Mouse (Mus musculus): ENCODE data around the gene Syne2.

Syne2 gene

DNA sequence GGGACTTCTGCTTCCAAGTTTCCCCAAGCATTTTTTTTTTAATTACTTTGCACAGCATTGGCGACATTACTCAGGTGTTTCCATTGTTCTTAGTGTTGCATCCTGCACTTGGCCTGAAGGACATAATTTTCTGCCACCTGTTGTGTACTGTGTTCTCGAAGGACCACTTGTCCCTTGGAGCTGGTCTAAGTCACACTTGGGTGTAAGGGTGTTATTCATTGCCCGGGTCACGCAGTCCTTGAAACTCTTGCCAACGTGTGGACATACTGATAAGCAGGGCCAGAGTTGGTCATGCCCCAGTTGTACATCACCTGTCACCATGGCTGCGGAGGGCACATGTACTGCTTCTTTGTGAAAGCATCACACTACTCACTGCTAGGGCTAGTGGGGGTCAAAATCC lies 228.6 kb downstream of the Syne2 start:
- no peak for DNase-seq (ENCODE audit: low spot score in 2 of 2)

DNA sequence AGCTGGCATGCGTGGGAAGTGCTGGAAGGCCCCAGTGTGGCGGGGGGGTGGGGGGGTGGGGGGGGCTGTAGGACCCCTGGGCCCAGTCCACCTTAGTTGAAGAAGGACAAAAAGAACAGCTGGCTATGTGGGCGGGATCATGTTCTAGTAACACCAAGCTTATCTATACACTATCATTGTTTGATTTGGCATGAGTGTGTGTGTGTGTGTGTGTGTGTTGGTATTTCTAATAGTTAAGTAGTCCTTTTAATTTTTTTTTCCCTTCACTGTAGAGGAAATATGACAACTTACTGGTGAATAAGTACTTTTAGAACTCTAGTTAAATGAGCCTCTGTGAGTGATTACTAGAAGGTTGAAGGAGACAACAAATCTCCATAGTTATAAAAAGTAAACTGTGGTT lies 230.0 kb downstream of the Syne2 start:
- no peak for DNase-seq (ENCODE audit: low spot score in 2 of 2)

DNA sequence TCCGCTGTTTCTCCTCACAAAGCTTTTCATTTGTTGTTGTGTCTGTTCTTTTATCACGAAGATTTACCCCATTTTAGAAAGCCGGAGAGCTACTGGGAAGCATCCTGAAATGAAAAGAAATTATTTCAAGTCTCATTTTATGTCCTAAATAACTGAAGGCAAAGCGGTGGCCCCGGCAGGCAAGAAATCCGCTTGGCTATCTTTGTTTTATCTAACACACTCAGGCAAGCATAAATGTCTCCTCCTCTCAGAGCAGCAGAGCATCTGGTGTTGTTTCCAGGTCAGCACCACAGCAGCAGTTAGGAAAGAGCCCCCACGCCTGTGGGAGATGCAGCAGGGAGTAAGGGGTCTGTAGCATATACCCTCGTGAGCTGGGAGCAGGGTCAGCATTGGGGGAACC lies 230.7 kb downstream of the Syne2 start:
- DNase-seq (ENCODE audit: low spot score in 2 of 2), result no peak

DNA sequence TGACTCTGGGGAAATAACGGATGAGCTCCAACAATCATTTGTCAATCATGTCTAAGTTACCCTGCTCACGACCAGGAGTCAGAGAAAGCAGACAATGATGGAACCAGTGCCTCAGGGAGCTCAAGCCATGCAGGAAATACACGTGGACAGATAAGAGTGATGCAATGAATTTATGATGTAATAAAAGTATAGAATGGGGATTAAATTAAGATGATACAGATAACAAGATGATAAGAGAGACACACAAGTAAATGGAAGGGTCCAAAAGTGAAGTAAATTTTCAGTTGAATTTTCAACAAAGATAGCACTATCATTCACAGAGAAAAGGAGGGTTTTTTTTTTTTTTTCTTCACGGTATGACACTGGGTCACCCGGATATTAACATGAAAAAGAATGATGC lies 231.4 kb downstream of the Syne2 start:
- DNase-seq (ENCODE audit: low spot score in 2 of 2), result no peak

DNA sequence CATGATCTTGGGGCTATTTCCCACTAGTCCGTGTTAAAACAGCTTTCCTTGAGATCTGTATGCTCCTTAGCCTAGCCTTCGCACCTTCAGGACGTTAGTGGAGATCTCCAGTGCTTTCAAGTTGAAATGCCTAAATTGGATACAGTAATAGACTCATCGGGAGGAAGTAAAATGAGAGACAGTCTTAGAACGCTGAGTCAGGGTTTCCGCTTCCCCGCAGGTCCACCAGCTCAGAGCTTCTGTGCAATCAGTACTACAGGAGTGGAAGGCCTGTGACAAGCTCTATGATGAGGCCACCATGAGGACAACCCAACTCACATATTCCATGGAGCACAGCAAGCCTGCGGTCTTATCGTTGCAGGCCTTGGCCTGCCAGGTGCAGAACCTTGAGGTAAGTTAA lies 233.9 kb downstream of the Syne2 start:
- no peak for DNase-seq (ENCODE audit: low spot score in 2 of 2)

DNA sequence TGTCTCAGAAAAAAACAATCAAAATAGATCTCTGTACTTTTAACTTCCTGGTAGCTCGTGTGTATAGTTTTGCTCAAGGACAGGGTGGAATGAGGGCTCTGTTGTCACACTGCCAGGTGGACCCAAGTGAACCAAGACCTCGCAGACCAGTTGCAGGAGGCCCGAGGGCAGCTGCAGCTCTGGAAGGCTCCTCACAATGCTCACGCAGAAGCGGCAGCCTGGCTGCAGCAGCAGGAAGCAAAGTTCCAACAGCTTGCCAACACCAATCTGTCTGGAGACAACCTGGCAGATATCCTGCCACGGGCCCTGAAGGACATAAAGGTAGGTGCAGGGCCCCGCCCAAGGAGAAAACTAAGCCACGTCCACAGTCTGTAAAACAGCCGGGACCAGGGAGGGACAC lies 236.7 kb downstream of the Syne2 start:
- no peak for DNase-seq (ENCODE audit: low spot score in 2 of 2)

DNA sequence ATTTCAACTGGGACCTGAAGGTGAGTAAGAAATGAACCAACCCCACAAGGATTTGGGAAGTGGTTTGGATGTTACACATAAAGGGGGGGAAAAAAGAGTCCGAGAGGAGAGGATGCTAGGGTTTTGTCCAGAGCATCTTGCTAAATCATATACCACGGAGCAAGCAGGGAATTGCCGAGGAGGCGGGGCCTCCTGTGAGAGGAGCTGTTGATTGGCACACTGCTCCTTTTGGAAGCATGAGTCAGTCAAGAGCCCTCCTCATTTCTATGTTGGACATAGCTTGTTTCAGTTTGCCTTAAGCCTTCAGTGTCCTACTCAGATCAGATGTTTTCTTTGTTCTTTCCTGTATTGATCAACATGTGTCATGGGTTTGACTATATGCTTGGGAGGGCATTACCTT lies 245.1 kb downstream of the Syne2 start:
- no peak for DNase-seq (ENCODE audit: low spot score in 2 of 2)

DNA sequence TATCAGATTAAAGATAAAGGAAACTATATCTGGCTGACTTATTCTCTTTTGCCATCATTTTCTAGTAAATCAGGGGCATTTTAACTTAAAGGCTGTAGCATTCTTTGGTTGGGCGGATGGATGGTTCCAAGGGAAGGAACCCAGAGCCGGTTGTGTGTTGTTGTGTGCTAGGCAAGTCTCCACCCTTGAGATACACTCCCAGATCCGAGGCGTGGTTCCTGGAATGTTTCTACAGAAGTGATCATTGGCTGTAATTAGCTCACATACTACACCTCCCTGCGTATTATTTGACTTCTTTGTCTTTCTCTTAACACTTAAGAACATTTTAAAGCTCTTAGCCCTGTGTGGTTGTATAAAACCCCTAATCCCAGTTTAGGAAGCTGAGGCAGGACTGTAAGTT lies 252.5 kb downstream of the Syne2 start:
- no peak for DNase-seq (ENCODE audit: low spot score in 2 of 2)

DNA sequence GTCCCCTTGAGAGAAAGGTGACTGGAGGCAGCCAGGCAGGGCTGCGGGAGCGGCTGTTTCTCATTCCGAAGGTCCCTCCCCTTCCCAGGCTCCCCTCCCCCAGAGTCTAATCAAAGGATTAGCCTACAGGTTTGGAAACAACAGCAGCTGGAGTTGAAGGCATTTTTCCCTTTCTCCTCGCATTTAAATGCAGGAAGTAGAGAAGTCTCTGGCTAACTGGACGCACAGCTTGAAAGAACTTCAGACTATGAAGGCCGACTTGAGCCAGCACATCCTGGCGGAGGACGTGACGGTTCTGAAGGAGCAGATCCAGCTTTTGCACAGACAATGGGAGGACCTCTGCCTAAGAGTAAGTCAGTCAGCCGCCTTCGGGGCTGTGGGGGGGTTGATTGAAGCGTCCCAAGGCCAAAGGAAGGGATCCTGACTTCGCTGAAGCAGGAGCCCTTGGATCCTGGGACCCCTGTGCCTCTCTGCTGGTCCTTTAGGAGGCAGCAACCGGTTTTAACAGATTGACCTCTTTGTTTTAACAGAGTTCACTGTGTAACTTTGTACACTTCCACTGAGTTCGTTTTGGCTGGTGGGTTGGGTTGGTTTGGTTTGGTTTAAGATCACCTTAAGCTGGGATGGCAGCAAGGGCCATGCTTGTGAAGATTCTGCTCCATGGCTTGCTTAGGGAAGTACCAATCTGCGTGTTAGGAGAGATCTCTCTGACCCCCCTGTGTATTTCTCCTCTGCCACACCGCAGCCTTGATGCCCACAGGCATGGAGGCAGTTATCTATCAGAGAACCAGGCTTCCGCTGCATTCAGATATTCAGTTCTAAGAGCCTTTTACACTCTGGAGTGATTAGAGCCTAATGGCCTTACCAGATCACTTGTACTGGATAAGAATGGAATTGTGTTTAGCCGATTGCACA lies 254.3 kb downstream of the Syne2 start:
- no peak for DNase-seq (ENCODE audit: low spot score in 2 of 2)

DNA sequence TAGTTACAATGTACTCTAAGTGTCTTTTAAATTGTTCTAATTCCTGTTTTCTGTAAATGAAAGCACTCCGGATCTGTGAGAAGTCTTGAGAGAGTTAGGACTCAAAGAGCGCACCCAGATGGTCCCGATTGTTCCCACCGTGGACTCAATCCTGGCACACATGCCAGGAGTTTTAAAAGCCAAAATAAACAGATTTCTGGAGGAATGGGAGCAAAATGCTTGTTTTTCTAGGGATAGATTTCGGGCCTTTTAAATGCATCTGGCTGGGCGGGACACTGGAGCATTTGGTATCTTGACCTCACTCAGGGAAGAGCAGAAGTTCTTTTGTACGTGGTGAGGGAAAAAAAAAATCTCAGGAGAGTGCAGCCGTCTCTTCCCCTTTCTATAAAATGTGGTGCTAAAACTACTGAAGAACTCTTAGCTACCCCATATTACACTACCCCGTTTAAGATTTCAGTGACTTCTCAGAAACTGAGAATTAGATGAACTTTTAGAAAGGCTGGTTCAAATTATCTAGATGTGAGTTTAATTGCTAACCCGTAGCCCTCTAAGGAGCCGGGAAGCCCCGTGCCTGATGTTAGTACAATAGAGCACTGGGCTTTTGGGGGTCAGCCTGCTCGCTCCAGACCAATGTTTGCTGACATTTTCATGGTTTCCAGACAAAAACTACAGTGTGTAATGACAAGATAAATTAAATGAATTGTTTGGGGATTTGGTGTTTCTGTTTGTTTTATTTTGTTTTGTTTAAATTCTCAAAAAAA lies 255.3 kb downstream of the Syne2 start:
- no peak for DNase-seq (ENCODE audit: low spot score in 2 of 2)

DNA sequence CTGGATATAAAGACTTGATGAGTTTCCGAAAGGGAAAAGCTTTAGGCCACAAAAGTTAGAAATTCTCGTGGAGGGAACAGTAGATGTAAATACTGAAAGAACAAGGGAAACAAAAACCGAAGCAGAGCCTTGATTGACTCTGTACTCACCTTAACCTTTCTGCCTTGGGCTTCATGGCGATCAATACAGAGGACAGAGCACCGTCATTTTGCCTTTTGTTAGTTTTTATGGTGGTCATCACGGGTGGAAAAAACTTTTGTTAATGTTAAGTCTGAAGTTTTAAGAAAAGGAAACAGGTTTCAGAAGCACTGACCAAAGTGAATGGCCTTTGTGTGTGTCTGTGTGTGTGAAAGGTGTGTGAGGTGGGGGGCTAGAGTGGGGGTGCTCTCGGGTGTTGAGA lies 256.0 kb downstream of the Syne2 start:
- no peak for DNase-seq (ENCODE audit: low spot score in 2 of 2)

DNA sequence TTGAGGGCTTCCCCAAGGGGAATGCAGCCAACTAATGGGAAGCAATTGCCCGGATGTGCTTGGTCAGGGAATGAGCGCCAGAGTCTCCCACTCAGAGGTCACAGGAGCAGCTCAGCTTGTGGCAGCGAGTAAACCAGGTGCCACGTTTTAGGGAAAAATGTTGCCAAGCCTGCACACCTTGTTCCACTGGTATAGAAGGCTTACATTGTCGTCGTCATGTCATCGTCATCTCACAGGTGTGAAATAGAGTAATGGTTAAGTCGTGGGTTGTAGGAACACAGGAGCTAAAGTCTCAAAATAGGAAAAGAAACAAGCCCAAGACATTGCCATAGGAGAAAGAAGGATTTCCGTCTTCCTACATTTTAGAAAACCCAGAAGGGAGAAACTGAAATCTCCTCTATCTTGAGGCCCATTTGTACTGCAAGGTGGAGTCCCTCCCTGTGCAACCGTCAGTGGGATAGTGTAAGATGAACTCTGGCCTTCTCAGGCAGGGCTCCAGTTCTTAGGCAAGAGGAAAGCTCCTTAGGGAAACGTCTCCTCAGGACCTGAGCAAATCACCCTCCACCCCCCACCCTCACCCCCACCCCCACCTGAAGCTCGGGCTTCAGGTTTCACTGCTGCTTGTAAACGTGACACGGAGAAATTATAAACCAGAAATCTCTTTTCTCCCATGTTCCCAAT lies 263.1 kb downstream of the Syne2 start:
- no peak for DNase-seq (ENCODE audit: low spot score in 2 of 2)

DNA sequence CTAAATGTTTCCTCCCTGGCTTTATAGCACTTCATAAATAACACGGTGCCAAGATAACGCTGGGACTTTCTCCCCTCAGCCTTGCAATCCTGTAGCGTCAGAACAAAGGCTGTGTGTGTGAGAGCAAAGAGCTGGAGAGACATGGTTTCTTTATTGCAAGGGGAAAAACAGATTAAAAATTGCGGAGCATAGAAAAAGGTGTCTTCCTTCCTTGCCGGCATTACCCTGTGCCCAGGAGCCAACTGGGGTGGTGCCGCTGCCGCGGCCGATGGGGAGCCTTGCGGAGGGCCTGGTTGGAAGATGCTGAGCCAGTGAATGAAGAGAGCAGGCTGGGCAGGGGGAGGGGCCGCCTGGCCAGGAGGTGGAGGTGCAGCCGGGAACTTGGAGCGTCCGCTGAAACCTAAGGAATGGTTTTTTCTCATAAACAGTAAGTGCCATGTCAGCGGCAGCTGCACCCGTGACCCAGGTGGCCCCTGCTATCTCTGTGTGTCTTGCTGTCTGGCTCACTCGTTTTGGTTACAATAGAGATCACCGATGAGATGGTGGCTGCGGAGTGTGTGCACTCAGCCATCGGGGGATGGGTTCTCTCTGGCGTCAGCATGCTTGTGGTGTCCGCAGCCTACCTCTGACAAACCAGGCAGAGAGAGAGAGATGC lies 263.8 kb downstream of the Syne2 start:
- no peak for DNase-seq (ENCODE audit: low spot score in 2 of 2)

DNA sequence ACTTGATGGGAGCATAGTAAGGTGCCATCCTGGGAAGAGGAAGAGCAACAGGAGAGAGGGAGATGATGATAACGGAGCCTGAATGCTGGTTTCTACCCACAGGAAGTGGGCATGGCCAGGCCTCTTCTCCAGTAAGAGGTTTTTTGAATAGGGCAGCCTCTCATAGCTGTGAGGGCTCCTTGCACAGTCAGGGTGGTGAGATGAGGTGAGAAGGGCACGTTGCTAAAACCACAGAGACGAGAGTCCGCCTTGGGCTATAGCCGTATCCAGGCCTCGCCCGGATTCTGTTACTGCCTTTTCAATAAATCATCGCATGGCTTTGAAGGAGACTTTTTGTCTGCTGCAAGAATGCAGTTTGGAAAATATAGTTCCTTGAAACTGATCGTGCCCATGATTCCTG lies 267.1 kb downstream of the Syne2 start:
- DNase-seq (ENCODE audit: low spot score in 2 of 2), result no peak

DNA sequence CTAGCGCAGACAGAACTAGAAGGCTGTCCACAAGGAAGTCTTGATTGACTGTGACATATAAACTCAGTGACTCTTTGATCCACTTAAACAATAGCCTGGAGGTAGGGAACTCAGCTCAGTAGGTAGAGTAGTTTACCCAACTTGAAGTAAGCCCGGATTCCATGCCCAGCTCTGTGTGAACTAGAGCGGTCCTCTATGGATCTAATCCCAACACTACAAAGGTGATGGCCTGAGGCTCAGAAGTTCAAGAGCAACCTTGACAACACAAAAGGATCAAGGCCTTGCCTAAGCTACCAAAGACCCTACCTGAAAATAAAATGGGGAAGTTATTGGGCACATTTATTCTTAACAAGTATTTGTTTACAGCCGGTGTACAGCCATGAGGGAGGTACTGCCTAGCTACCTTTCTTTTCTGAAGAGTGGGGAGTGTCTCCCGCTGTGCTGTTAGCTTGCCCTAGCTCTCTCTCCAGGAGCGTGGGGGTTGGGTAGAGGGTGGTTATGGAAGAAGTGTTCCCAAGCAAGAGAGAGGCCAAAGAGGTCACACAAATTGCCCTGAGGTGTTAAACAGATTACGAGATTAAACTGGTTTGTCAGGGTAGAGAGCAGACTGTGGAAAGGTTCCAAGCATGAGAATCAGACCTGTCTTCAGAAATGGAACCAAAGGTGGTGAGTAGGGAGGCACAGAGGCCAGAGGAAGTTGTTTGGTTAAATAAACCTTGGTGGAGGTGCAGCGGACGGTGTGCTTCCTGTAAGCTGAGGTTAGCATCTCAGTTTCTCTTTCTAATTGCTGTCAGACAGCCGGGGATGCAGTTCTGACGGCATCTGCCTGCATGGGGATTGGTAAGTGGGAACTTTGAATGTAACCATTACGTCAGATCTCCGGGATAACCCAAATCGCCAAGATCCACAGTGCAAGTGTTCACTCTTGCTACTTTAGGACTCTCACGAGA lies 268.3 kb downstream of the Syne2 start:
- no peak for DNase-seq (ENCODE audit: low spot score in 2 of 2)

DNA sequence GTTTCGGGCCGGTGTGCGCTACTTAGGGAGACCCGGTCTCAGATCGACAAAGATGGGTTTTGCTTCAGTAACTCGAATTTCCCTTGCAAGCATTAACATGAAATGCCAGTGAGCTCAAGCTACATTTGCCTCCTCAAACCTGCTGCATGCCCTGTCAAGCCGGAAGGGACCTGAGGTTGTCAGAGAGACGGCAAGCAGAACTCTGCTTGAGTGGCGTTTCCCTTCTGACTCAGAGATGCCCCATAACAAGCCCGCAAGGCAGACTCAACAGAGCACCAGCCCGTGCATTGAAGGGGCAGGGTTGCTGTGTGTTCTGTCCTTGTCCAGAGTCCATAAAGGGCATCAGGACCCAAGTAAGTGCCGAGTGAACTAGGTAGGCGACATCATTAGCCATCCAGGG lies 269.1 kb downstream of the Syne2 start:
- peak in 1 of 2 experiments; percentile 15 for DNase-seq (ENCODE audit: low spot score in 2 of 2)

DNA sequence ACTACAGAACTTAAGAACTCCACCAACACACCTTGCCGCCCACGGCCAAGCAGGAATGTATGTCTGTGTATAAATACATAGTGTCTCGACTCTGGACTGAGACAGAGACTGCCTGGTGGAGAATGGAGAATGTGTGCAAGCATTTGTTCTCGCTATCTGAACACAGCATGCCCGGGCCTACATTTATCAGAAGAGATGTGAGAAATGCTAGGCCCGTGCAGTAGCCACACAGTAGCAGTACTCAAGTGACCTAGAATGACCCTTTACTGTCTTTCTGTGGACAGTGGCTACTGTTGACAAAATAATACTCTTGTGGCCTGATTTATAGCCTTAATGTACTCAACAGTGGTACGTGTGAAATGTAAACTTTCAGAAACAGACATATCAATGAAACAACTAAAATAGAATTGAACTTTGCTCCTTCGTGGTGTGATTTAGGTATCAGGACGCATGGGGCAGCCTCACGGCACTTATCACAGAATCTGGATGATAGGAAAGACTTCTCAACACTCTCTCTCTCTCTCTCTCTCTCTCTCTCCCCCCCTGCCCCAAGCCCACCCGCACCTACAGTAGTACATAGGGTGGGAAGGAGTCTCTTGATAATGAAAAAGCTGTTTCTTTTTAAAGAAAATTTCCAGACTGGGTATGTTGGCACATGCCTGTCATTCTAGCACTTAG lies 275.0 kb downstream of the Syne2 start:
- no peak for DNase-seq (ENCODE audit: low spot score in 2 of 2)

DNA sequence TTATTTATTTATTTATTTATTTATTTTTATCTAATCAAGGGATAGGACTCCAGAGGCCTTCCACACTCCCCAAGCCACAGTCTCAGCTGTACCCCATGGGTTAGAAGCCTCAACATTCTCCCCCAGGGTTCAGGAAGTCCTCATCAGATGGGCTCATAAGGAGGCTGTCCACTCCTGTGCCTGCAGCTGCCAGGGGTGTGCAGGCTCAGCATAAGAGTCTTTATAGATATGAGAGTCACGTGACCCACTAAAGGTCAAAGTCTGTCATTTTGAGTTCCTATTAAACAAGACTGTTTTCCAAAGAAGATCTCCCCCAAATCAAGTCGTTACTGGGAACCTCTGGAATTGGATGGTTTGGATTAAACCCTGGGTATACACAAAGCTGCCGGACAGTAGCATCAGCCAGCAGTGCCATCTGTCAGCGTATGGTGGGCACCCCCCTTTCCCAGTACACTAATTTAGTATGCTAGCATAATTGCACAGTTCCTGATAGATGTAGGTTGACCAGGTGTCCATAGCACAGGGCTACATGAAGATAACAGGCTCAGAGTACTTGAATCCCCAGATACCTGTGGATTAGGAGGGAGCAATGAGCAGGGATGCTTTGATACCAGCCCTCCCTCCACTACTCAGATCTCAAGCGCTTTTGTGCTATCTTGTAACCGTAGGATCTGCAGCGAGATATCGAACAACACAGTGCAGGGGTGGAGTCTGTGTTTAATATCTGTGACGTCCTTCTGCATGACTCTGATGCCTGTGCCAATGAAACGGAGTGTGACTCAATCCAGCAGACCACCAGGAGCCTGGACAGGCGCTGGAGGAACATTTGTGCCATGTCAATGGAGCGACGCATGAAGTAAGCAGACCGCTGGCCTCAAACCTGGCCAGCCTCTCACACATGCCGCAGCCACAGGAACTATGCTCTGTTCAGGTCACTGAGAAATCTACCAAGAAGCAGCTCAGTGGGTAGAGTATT lies 276.0 kb downstream of the Syne2 start:
- DNase-seq (ENCODE audit: low spot score in 2 of 2), result no peak
